ENCODE assay signal across 29 mouse cellular contexts in the genomic region with DNA sequence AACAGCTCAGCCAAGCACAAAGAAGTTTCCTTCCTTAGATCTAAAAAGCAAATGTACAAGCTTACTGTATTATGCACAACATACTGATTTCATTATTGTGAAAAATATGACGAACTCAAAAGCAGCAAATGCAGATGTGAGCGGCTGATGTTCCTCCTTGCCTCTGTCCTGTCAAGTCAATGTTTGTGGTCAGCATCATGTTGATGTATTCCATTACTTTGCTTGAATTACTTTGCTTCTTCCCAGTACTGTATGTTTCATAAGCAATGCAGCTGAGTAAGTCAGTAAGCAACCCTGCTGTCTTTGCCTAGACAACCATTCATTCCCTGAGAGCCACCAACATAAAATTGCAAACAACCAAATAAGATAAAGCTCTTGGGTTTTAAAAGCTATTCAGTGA. TPM values are rescaled to one million over a fixed set of nuclear protein-coding genes. Genes with fewer than 3 reads are reported as not detected.
A peak's percentile ranks its signal among the peaks of the same experiment; 100 is the strongest.
DNase-seq lines count a peak whose midpoint lies in the region; ATAC-seq and TF ChIP-seq lines count a peak whose summit lies in the region.
"Had no signal": no experiment of that assay in that cellular context is flagged by ENCODE, and none has a peak within 500 bp of the region (broad histone marks: within the 10 kb centered on the region; RNA-seq: fewer than 3 reads in every experiment).

No protein-coding gene starts in this region.

- H3K36me3 ChIP-seq in heart, embryonic 12.5 days = no peaks in the 10 kb centered on the region
- no peaks in the 10 kb centered on the region for H3K36me3 ChIP-seq in midbrain, postnatal 0 days (ENCODE audit: insufficient read depth, low read length)
- H3K36me3 ChIP-seq: forebrain, embryonic 10.5 days; heart, embryonic 15.5 days; hindbrain, embryonic 10.5 days; hindbrain, embryonic 13.5 days had no signal

- no peaks in the 10 kb centered on the region for H3K9me3 ChIP-seq in heart, embryonic 12.5 days (replicated peaks)
- no peaks in the 10 kb centered on the region for H3K9me3 ChIP-seq in midbrain, postnatal 0 days (ENCODE audit: low read length)
- H3K9me3 ChIP-seq: forebrain, embryonic 10.5 days; forebrain, embryonic 13.5 days; heart, embryonic 15.5 days; hindbrain, embryonic 10.5 days; hindbrain, embryonic 13.5 days had no signal

- H3K4me2 ChIP-seq in heart, embryonic 12.5 days = no peak overlapping the region
- H3K4me2 ChIP-seq in midbrain, postnatal 0 days (ENCODE audit: low read depth, low read length, poor library complexity, severe bottlenecking) = no peak overlapping the region
- H3K4me2 ChIP-seq: forebrain, embryonic 13.5 days; heart, embryonic 11.5 days; heart, embryonic 15.5 days; hindbrain, embryonic 13.5 days had no signal

- peak; percentile 44 for DNase-seq in heart, adult 11 months
- DNase-seq in 3T3-L1 (ENCODE audit: low read depth, low spot score) = peak; percentile 17
- peak; percentile 51 for DNase-seq in NIH3T3 (ENCODE audit: low read depth)
- DNase-seq in retina, embryonic 14.5 days (ENCODE audit: low spot score) = peak; percentile 16
- DNase-seq in midbrain, postnatal 0 days (ENCODE audit: low spot score) = no peak
- no peak for DNase-seq in adrenal gland, postnatal 36 days
- DNase-seq: adrenal gland, postnatal 10 days; cerebellum, adult 11 months; cerebellum, adult 2 months; cerebellum, adult 9-11 months; cerebellum, postnatal 25 days; embryo, embryonic 11 days; gastrocnemius, postnatal 10 days; gastrocnemius, postnatal 36 days; heart, postnatal 10 days; heart, postnatal 36 days had no signal

- no peaks in the 10 kb centered on the region; the same call in 1 of the 2 replicates for H3K4me1 ChIP-seq in heart, embryonic 12.5 days (replicated peaks)
- no peaks in the 10 kb centered on the region for H3K4me1 ChIP-seq in midbrain, postnatal 0 days (ENCODE audit: insufficient read depth, low read length)
- H3K4me1 ChIP-seq: forebrain, embryonic 13.5 days; heart, embryonic 15.5 days; hindbrain, embryonic 10.5 days; hindbrain, embryonic 13.5 days had no signal

- ATAC-seq in heart, embryonic 12.5 days (ENCODE audit: insufficient number of reproducible peaks, low FRiP score) = no peak
- no peak for ATAC-seq in midbrain, postnatal 0 days (ENCODE audit: low FRiP score)
- ATAC-seq: CD4-positive, CD25-positive, alpha-beta regulatory T cell, adult 4 months; forebrain, embryonic 13.5 days; forebrain, embryonic 16.5 days; hindbrain, embryonic 16.5 days; intestine, postnatal 0 days; Patski had no signal

- no peak overlapping the region for H3K9ac ChIP-seq in heart, embryonic 12.5 days
- no peak overlapping the region for H3K9ac ChIP-seq in midbrain, postnatal 0 days (replicated peaks; ENCODE audit: low read length, poor library complexity, severe bottlenecking)
- H3K9ac ChIP-seq: forebrain, embryonic 13.5 days; heart, embryonic 15.5 days; hindbrain, embryonic 13.5 days had no signal

- H3K27me3 ChIP-seq in heart, embryonic 12.5 days (replicated peaks) = no peaks in the 10 kb centered on the region
- no peaks in the 10 kb centered on the region for H3K27me3 ChIP-seq in midbrain, postnatal 0 days (ENCODE audit: insufficient read depth, low read length)
- H3K27me3 ChIP-seq: forebrain, embryonic 13.5 days; heart, embryonic 15.5 days; hindbrain, embryonic 13.5 days; Patski had no signal

- no peak overlapping the region for H3K27ac ChIP-seq in heart, embryonic 12.5 days (ENCODE audit: poor library complexity, severe bottlenecking)
- no peak overlapping the region for H3K27ac ChIP-seq in midbrain, postnatal 0 days (ENCODE audit: low read depth, low read length)
- H3K27ac ChIP-seq: forebrain, embryonic 10.5 days; forebrain, embryonic 13.5 days; heart, embryonic 15.5 days; hindbrain, embryonic 10.5 days; hindbrain, embryonic 13.5 days had no signal

- 80% methylated on average over 2 of the region's 2 CpGs for WGBS in heart, embryonic 12.5 days
- WGBS in midbrain, postnatal 0 days = 68% methylated on average over 2 of the region's 2 CpGs

- no peak for TF ChIP-seq CTCF in midbrain, postnatal 0 days (IDR thresholded peaks at IDR 0.05)

- H3K4me3 ChIP-seq in heart, embryonic 12.5 days = no peak overlapping the region
- no peak overlapping the region for H3K4me3 ChIP-seq in midbrain, postnatal 0 days (ENCODE audit: low read depth, low read length)
- H3K4me3 ChIP-seq: forebrain, embryonic 10.5 days; forebrain, embryonic 13.5 days; heart, embryonic 15.5 days; hindbrain, embryonic 10.5 days; hindbrain, embryonic 13.5 days had no signal

RNA-seq across cellular contexts. Expression of a gene that starts 7.7 kb away (rescaled TPM):
- polyA plus RNA-seq in heart, embryonic 12.5 days (2016; fragmentation: Nextera tagmentation; extraction: Ambion mirVana) = 21.2 and 21.6 TPM in 2 replicates
- 1.4 and 6.7 TPM in 2 replicates for total RNA-seq in midbrain, postnatal 0 days (2014; rRNA removed)
- polyA plus RNA-seq in midbrain, postnatal 0 days (2015; fragmentation: Nextera tagmentation; extraction: Ambion mirVana) = 3.6 and 3.9 TPM in 2 replicates
- total RNA-seq in adrenal gland, postnatal 36 days (2021) = 1 to 10 TPM; 6.0 to 7.1 TPM
- total RNA-seq: MEL had no signal

Comparison
In these comparisons a context has a peak if more than half of its experiments do, and no peak if none do; other contexts are left out.
1. DNase-seq: peak in heart, adult 11 months (single experiment), 3T3-L1 (single experiment), NIH3T3 (single experiment) and retina, embryonic 14.5 days (single experiment); none in midbrain, postnatal 0 days (single experiment) and adrenal gland, postnatal 36 days (0 of 2).